Mouse (Mus musculus): ENCODE measurements at regions not wholly inside any gene's neighbourhood (a gene's known extent, or its start where the extent isn't known, plus 50 kb on each side); places are given as distances from the start of the nearest gene placed in this dataset.

- no peak for DNase-seq (ENCODE audit: low spot score in 2 of 2)
Observed at GRCm38 (mm10) chr12:45745697-45746096, 671.2 kb upstream of the Stxbp6 start.

DNA sequence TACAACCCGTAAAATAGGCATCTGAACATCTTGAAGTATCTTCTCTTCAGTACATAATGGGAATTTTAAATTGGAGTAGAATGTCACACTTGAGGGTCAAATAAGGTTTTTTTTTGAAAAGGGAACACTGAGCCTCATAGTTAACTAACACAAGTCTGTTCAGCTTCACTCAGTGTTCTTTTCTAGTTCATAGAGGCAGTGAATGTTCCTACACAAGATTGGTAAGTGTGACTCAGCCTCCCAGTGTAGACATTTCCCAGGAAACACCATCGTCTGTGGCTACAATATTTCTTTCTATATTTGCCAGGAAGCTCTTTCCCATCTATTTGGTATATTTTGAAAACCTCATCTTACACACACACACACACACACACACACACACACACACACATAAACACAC, 670.1 kb upstream of the Stxbp6 start:
- DNase-seq (ENCODE audit: low spot score in 2 of 2): no peak

DNA sequence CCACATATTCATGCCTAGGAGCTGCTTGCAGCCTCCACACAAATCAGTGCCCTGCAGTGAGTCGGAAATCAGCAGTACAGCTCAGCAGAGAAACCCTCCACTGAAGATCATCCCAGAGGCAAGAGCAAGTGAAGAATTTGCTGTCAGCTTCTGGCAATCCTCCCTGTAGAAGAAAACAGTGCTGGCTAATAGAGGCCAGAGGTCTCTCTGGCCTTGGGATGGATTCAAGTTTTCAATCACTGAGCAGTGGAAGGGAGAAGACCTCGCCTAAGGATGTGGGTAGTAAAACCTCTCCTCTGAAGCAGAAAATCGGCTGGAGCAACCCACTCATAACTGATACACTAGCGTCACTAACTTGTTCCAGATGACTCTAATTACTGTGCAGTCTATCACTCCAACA, 659.2 kb upstream of the Stxbp6 start:
- DNase-seq (ENCODE audit: low spot score in 2 of 2): no peak

DNA sequence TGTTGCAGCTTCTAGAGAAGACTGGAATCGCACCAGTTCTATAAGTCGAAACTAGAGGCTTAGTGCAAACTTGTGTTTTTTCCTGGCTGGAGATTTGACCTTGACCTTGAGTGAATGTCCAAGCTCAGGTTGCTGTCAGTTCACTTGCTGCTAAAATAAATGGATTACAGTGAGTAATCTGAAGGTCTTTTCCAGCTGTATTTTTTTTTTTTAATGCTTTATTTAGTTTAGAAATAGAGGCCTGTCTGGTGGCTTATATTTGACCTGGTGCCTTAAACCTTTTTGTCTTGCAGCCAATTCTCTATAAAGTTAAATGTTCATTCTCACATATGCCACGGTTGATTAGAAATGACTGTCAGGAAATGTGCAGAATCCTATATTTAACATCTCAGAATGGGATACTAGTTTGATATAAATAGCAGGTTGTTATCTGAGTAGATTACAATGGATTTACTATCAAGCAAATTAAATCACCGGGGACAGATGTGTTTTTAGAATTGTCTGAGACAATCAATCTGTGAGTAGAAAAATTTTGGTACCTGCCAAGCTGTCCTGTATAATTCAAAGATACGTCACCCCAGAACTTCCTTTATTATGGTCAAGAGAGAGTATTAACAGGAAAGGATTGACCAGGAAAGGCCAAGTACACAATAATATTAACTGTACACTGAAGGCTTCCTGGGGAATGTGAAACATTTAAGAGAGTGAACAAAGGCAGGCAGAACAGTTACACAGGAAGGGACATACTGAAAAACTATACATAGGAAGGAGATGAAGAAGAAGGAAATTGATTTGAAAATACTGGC, 650.3 kb upstream of the Stxbp6 start:
- no peak for DNase-seq (ENCODE audit: low spot score in 2 of 2)

- no peak for DNase-seq (ENCODE audit: low spot score in 2 of 2)
Observed at GRCm38 (mm10) chr12:45711351-45711750, 636.8 kb upstream of the Stxbp6 start.

- DNase-seq (ENCODE audit: low spot score in 2 of 2): no peak
Observed at GRCm38 (mm10) chr12:45710766-45711165, 636.3 kb upstream of the Stxbp6 start.

DNA sequence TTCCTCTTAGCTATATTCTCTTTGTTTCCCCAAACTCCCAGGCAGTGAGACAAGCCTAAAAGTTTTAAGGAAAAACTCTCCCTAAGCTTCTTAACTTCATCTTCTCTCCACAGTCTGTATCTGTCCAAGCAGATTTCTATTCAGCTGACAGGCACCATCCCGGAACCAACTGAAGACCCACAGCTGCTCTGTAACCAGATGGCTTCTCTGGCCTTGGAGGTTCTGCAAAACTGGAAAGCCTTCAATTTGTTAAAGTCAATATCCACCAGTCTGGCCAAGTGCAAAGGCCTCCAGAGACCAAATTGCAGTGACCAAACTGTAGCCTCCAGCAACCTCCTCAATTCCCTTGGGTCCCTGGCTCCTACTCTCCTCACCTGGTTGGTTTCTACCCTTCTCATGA, 614.8 kb upstream of the Stxbp6 start:
- DNase-seq (ENCODE audit: low spot score in 2 of 2): no peak

GRCm38 (mm10) chr12:45686765-45687164, 612.3 kb upstream of the Stxbp6 start:
- no peak for DNase-seq (ENCODE audit: low spot score in 2 of 2)

- no peak for DNase-seq (ENCODE audit: low spot score in 2 of 2)
Observed at GRCm38 (mm10) chr12:45672361-45672760, 597.9 kb upstream of the Stxbp6 start.

DNA sequence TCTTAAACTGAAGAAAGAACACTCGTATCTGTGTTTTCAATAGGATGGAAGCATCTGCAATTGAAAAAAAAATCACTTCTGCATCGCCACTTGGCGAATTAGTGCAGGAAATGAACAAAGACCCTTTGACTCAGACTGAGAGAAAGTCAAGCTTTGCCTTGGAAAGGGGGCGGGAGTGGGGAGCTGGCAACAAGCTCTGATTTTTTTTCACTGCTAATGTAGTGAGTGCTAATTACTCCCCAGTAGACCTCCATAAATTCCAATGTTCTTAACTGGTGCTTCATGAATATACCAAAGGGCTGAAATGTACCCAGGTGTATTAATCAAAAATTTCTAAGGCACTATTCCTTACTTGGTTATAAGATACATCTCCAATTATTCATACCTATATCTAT, 597.0 kb upstream of the Stxbp6 start:
- no peak for DNase-seq (ENCODE audit: low spot score in 2 of 2)

DNA sequence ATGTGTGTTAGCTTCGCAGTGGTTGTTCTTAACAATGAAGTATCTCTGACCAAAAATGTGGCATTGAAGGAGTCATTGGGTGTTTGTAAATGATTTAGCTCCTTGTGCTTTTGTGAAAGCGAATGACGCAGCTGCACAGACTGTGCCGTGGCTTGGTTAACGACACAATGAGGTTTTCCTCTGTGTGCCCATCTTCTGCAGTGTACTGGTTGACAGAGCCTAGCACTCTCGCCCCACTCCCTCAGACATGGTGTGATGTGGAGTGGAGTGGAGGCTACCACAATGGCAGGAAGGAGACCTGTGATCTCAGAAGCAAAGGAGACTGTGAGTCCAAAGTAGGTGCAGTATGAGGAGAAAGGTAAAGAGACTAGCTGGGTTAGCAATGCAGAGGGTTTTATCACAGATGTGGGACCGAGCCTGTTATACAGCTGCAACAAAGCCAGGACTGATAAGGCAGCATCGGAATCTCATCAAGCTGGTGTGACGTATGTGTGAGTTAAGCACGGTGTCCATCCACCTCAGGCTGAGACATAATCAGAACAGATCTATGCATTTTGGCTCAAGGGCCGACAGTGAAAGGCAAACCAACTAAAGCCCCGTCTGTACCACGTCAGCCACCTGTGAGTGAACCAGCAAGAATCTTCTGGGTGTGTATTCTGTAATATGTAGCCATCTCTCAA, 596.5 kb upstream of the Stxbp6 start:
- no peak for DNase-seq (ENCODE audit: low spot score in 2 of 2)

- DNase-seq (ENCODE audit: low spot score in 2 of 2): no peak
Observed at GRCm38 (mm10) chr12:45670246-45670873, 595.9 kb upstream of the Stxbp6 start.

DNA sequence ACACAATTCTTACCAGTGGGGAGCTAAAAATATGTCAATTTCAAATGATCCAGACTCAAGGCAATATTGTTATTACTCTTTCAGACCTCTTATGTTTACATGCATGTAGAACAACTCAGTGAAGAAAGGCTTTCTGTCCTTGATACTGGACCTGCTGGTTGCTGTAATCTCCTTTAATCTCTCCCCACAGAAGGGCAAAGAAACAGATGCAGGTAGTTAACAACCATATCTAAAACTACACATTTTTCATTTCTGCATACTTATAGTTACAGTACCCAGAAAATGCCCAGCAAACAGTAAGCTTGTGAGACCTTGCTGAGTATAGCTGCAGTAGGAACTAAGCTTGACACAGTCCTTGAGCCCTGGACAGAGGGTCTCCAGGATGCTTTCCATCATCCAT, 585.1 kb upstream of the Stxbp6 start:
- no peak for DNase-seq (ENCODE audit: low spot score in 2 of 2)

DNA sequence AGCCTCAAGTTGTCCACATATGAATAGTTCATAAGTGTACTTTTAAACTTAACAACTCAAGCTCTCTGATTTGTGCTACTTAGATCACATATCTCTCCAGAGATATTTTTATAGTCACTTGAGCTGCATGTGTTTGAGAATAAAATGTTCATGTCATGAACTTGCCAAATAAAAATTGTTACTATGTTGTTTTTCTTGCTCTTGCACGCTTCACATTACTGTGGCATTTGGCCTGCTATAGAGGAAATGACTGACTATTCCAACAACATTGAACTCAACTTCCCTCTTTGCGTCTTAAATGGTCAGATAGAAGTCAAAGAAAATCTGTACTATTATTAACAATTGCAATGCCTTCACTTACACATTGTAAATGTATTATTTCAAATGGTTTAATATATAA, 582.1 kb upstream of the Stxbp6 start:
- DNase-seq (ENCODE audit: low spot score in 2 of 2): no peak

- no peak for DNase-seq (ENCODE audit: low spot score in 2 of 2)
Observed at GRCm38 (mm10) chr12:45648654-45649053, 574.1 kb upstream of the Stxbp6 start.

- DNase-seq (ENCODE audit: low spot score in 2 of 2): no peak
Observed at GRCm38 (mm10) chr12:45644180-45644579, 569.7 kb upstream of the Stxbp6 start.

DNA sequence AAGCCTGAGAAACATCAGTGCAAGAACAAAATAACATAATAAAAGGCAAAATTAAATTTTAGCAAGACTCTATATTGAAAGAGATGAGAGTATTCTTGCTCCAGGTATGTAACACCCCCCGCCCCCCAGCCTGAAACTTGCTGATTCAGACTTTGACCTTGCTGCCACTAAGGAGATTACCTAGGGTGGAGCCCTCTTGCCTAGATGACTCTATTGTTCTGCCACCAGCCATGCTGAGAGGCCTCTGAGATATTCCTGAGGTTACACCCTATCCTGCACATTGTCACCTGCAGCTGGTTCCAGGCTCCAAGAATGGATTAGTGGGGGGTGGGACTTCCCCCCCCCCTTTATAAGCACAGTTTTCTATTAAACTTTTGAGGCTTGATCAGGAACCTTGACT, 548.3 kb upstream of the Stxbp6 start:
- DNase-seq (ENCODE audit: low spot score in 2 of 2): no peak

- no peak for DNase-seq (ENCODE audit: low spot score in 2 of 2)
Observed at GRCm38 (mm10) chr12:45620056-45620455, 545.5 kb upstream of the Stxbp6 start.

- no peak for DNase-seq (ENCODE audit: low spot score in 2 of 2)
Observed at GRCm38 (mm10) chr12:45614509-45615150, 540.1 kb upstream of the Stxbp6 start.

GRCm38 (mm10) chr12:45614074-45614473, 539.6 kb upstream of the Stxbp6 start:
- no peak for DNase-seq (ENCODE audit: low spot score in 2 of 2)

DNA sequence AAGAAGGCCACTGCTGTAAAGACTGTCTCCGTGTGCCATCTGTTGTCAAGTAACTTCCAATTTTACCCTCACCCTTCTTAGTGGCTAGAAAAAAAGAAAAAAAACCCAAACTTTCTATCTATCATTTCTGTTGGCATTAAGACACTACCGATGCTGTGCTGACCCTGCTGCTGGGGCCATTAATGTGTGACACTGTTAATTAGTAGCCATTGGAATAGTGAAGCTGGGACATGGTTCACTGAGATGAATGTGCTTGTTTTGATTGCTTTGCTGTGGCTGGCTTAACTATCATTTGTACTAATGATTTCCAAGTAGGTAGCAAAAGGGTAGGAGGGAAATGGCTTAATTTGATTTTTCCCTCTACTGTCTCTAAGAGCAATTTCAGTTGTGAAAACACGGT, 524.9 kb upstream of the Stxbp6 start:
- DNase-seq (ENCODE audit: low spot score in 2 of 2): no peak
